Mouse (Mus musculus) central nervous system, embryonic 14 days (tissue): ENCODE data around the gene Nme8. TPM values are rescaled to one million over a fixed set of nuclear protein-coding genes. Genes with fewer than 3 reads are reported as not detected.

ENCODE experiments used
- polyA plus RNA-seq: library from polyadenylated mRNA; depleted of rRNA; stranded (reverse); fragments of >200 nt; gene quantifications from 2 replicates; pipeline ENCODE4 v1.2.3, GENCODE M21; 2012; rRNA removed

The Nme8 gene
- 0.08 and 0.10 TPM in 2 replicates for polyA plus RNA-seq

GRCm38 (mm10) chr13:19697790-19698189 is at the start of gene Nme8:
Gene Nme8, minus strand, starts transcription at chr13:19697794.

GRCm38 (mm10) chr13:19622573-19623227 is 74.9 kb downstream of the Nme8 start, which contains the start of gene Sfrp4:
Gene Sfrp4, plus strand, starts transcription at chr13:19623104.

GRCm38 (mm10) chr13:19619216-19619927 is 78.2 kb downstream of the Nme8 start, which contains the start of gene Epdr1:
Gene Epdr1, minus strand, starts transcription at chr13:19619927.

Other genes starting within 250 kb of the Nme8 start
- 17.6 and 18.9 TPM in 2 replicates for gene Epdr1, start 77.9 kb downstream of the Nme8 start, polyA plus RNA-seq
- gene Sfrp4, start 74.7 kb downstream of the Nme8 start, polyA plus RNA-seq: 3.6 and 3.9 TPM in 2 replicates
- gene Gpr141, start 126.5 kb upstream of the Nme8 start, polyA plus RNA-seq: 0.11 and 0.13 TPM in 2 replicates